Mouse (Mus musculus) heart, embryonic 13.5 days (tissue): ENCODE data around the gene Lif. TPM values are rescaled to one million over a fixed set of nuclear protein-coding genes. Genes with fewer than 3 reads are reported as not detected.

Experiments
- ATAC-seq: fragments of 200-750 bp; cut with Nextera tagmentation; 2 replicates; pipeline ENCODE4 v1.8.0; 2017; ENCODE audit warnings: moderate TSS enrichment; ENCODE audit not compliant: insufficient number of reproducible peaks, low FRiP score, low TSS enrichment; ENCODE audit errors: extremely low read depth
- H3K27ac ChIP-seq: fragments of 300-500 bp; sonication (generic); replicated peaks from 2 replicates; pipeline ENCODE4 v1.5.1; 2015; ENCODE audit warnings: moderate library complexity, mild to moderate bottlenecking, inconsistent platforms
- H3K27me3 ChIP-seq: fragments of 300-500 bp; sonication (generic); replicated peaks from 2 replicates; pipeline ENCODE4 v1.6.1; 2015; ENCODE audit warnings: mild to moderate bottlenecking, inconsistent platforms
- H3K36me3 ChIP-seq: fragments of 300-500 bp; sonication (generic); 2 replicates; pipeline ENCODE4 v1.6.1; 2015; ENCODE audit warnings: mild to moderate bottlenecking, inconsistent platforms
- H3K4me1 ChIP-seq: fragments of 300-500 bp; sonication (generic); 2 replicates; pipeline ENCODE4 v1.6.1; 2015; ENCODE audit warnings: inconsistent platforms
- H3K4me2 ChIP-seq: fragments of 300-500 bp; sonication (generic); 2 replicates; pipeline ENCODE4 v1.6.1; 2015; ENCODE audit warnings: inconsistent platforms, mild to moderate bottlenecking, moderate library complexity
- H3K4me3 ChIP-seq: fragments of 300-500 bp; sonication (generic); 2 replicates; pipeline ENCODE4 v1.5.1; 2015; ENCODE audit warnings: moderate library complexity, mild to moderate bottlenecking, inconsistent platforms
- H3K9ac ChIP-seq: fragments of 300-500 bp; sonication (generic); 2 replicates; pipeline ENCODE4 v1.6.1; 2015; ENCODE audit warnings: inconsistent platforms, mild to moderate bottlenecking, moderate library complexity
- H3K9me3 ChIP-seq: fragments of 300-500 bp; sonication (generic); 2 replicates; pipeline ENCODE4 v1.6.1; 2016; ENCODE audit warnings: inconsistent platforms
- WGBS: fragments of 180-500 bp; shearing (Covaris S2); methylation state at CpG from one replicate; pipeline ENCODE4 v1.1.7; 2015; ENCODE audit warnings: mixed read lengths; 5-methylcytosine and 5-hydroxymethylcytosine counted together
- polyA plus RNA-seq: library from polyadenylated mRNA; unstranded; fragments of >200 nt; fragmentation: Nextera tagmentation; extraction: Ambion mirVana; gene quantifications from 2 replicates; pipeline ENCODE4 v1.2.1, GENCODE M21; 2015

The Lif gene
- polyA plus RNA-seq, 1 experiment from 2014 or later, result 0.56 TPM

DNA sequence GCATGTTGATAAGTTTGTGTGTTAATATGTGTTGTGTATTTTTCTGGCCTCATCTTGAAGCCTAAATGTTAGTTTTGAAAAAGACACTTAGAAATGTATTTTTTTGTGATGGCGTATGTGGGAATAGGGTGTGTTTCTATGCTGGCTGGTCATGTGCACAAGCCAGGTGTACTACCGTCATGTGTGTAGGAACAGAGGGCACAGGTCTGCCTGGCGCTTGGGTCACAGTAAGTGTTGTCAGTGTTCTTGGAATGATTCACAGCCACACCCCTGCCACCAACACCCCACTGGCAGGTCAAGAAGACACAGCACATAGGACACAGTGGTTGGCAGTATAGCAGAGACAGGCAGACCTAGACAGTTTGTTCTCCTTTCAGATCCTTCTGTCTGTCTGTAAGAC, 8.2 kb upstream of the Lif start:
- Histone ChIP-seq H3K27ac (no peak overlapping the region), H3K27me3 (no peaks in the 10 kb centered on the region), H3K36me3 (no peaks in the 10 kb centered on the region), H3K4me1 (no peaks in the 10 kb centered on the region), H3K4me3 (no peak overlapping the region), H3K4me2 (no peak overlapping the region), H3K9ac (no peak overlapping the region), H3K9me3 (no peaks in the 10 kb centered on the region)
- 85% methylated on average over 3 of the region's 3 CpGs for WGBS
- no peak for ATAC-seq

DNA sequence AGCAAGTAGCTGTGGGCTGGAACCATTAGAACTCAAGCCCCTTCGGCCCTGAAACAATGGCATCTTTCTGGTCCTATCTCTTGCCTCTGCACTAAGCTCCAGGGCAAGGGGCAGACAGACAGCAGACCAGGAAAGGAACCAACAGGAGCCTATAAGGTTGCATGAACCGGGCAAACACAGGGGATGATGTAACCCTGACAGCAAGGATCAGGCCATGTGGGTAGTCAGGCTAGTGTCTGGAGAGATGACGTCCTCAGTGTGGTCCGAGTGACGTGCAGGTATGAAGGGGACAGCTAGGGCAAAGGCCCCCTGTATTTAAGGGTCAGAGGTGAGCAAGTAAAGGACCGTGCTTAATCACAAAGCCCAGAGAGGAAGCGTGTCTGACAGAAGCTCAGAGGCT, 7.1 kb upstream of the Lif start:
- Histone ChIP-seq H3K9me3 (no peaks in the 10 kb centered on the region), H3K9ac (no peak overlapping the region), H3K36me3 (no peaks in the 10 kb centered on the region), H3K4me1 (no peaks in the 10 kb centered on the region), H3K4me2 (no peak overlapping the region), H3K4me3 (no peak overlapping the region), H3K27me3 (no peaks in the 10 kb centered on the region), H3K27ac (no peak overlapping the region)
- WGBS, result 70% methylated on average over 7 of the region's 7 CpGs
- ATAC-seq, result no peak

DNA sequence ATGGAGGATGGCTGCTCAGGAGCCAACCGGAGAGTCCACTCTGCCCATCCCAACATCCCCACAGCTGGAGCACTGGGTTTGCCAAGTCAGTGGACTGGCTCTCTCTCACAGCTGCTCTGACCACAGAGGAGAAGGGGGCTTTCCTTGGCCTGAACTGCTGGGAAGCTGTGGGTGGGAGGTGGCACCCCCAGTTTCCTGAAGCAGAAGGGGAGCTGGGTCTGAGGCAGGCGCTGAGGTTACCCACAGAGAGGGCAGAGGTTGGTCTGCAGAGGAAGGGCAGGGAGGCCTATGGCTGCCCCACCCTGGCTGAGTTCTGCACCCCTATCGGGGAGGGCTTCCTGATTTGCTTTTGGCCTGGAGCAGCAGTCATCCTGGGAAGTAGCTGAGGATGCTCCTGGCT, 6.0 kb upstream of the Lif start:
- H3K4me1 ChIP-seq, result no peaks in the 10 kb centered on the region
- no peak overlapping the region for H3K27ac ChIP-seq
- H3K27me3 ChIP-seq, result no peaks in the 10 kb centered on the region
- H3K4me2 ChIP-seq, result no peak overlapping the region
- ATAC-seq, result no peak
- H3K36me3 ChIP-seq, result no peaks in the 10 kb centered on the region
- no peak overlapping the region for H3K9ac ChIP-seq
- no peaks in the 10 kb centered on the region for H3K9me3 ChIP-seq
- H3K4me3 ChIP-seq, result no peak overlapping the region
- 73% methylated on average over 3 of the region's 3 CpGs for WGBS

DNA sequence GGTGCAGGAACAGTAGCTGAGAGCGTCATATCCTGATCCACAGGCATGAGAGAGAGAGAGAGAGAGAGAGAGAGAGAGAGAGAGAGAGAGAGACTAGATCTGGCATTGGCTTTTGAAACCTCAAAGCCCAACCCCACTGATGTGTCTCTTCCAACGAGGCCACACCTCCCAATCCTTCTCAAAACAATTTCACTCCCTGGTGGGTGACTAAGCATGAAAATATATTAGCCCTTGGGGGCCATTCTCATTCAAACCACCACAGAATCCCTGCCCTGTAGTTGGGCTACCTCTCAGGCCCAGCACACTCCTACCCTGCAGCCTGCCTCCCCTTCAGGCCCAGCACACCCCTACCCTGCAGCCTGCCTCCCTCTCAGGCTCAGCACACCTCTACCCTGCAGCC, 4.5 kb upstream of the Lif start:
- H3K4me3 ChIP-seq, result no peak overlapping the region
- 70% methylated on average over 2 of the region's 2 CpGs for WGBS
- H3K9me3 ChIP-seq, result no peaks in the 10 kb centered on the region
- no peaks in the 10 kb centered on the region for H3K4me1 ChIP-seq
- H3K27ac ChIP-seq, result no peak overlapping the region
- no peak overlapping the region for H3K4me2 ChIP-seq
- H3K27me3 ChIP-seq, result 0 out of 2 replicates have a peak, but pooled peaks cover 3% of the 10 kb centered on the region
- no peaks in the 10 kb centered on the region for H3K36me3 ChIP-seq
- H3K9ac ChIP-seq, result no peak overlapping the region
- ATAC-seq, result no peak

DNA sequence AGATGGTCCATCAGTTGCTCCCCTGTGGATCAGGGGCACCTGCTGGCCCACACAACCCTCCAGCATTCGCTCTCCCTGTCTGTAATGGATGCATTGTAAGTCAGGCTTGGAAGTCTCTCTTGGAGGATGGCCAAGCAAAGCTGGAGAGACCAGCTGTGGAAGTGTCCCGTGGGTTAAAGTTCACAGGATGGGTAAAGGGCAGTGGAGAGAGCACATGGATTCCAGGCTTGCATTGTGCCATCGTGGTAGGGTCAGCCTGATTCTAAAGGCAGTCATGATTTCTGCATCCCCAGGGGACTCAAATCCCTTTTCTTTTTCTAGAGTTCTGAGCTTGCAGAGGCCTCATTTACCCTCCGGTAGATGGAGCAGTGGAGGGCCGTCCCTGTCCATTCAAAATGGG, 399 bp downstream of the Lif start:
- Histone ChIP-seq H3K4me1 (peaks cover 31% of the 10 kb centered on the region), H3K9me3 (no peaks in the 10 kb centered on the region), H3K27me3 (0 out of 2 replicates have a peak, but pooled peaks cover 10% of the 10 kb centered on the region), H3K4me3 (no peak overlapping the region), H3K4me2 (no peak overlapping the region), H3K9ac (no peak overlapping the region), H3K27ac (no peak overlapping the region), H3K36me3 (no peaks in the 10 kb centered on the region)
- 53% methylated on average over 5 of the region's 5 CpGs for WGBS
- no peak for ATAC-seq

DNA sequence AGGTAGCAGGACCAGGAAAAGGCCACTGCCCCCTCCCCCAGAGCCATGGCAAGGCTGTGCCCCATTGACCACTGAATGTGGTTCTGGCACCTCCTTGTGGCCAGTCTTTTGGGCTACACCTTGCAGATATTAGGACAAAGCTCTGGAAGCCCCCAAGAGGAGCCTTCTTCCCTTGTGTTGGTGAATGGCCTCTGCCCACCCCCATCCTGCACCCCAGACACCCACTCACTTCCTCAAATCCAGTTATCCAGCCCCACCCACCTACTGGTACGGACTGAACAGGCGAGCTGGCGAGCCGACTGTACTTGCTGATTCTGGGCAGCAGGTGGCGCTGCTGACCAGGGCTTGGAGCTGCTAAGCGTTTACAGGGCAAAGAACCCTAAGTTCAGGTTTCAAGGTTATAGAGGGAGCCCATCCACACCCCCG, 1.3 kb downstream of the Lif start:
- 0 out of 2 replicates have a peak, but pooled peaks have one; percentile 10 for ATAC-seq
- H3K27ac ChIP-seq, result no peak overlapping the region
- H3K27me3 ChIP-seq, result peaks cover 17% of the 10 kb centered on the region; the same call in 1 of the 2 replicates
- no peak overlapping the region for H3K9ac ChIP-seq
- H3K4me1 ChIP-seq, result peaks cover 40% of the 10 kb centered on the region
- peak overlapping the region; percentile 27; the same call in 1 of the 2 replicates for H3K4me3 ChIP-seq
- no peaks in the 10 kb centered on the region for H3K9me3 ChIP-seq
- H3K36me3 ChIP-seq, result no peaks in the 10 kb centered on the region
- under 1% methylated on average over 7 of the region's 7 CpGs for WGBS
- H3K4me2 ChIP-seq, result peak overlapping the region; percentile 62

DNA sequence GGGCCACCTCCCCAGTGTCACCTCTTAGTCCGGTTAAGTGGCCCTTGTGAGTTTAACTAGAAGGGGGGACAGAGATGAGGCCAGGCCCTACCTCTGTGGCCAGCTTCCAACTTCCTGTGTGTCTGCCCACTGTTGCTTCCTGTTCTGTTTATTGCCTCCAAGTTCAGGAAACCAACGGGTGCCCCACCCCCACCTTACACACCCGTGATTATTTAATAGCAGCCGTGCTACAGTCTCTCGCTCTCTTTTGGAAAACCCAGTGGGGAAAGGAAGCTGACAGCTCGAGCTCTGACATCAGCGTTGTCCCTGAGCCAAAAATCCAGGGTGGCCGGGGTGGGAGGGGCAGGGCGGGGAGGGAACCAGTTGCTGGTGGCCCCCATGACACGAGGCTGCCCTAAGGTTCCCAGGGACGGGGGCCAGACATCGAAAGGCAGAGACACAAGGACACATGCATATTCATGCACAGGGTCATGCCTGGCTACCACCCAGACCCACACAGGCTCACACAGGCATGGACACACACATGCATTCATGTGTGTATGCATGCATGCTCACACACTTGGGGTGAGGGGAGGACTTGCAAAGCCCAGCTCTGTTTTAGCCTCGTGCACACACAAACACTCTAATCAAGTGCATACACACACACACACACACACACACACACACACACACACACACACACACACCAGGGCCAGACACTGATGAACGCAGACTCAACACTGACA, 3.3 kb downstream of the Lif start:
- Histone ChIP-seq H3K9ac (peak overlapping the region; percentile 63), H3K9me3 (no peaks in the 10 kb centered on the region), H3K4me3 (no peak overlapping the region), H3K27me3 (peaks cover 36% of the 10 kb centered on the region), H3K4me1 (peaks cover 50% of the 10 kb centered on the region), H3K36me3 (no peaks in the 10 kb centered on the region), H3K4me2 (peak overlapping the region; percentile 50), H3K27ac (peak overlapping the region; percentile 57)
- 31% methylated on average over 14 of the region's 14 CpGs for WGBS
- ATAC-seq, result no peak

DNA sequence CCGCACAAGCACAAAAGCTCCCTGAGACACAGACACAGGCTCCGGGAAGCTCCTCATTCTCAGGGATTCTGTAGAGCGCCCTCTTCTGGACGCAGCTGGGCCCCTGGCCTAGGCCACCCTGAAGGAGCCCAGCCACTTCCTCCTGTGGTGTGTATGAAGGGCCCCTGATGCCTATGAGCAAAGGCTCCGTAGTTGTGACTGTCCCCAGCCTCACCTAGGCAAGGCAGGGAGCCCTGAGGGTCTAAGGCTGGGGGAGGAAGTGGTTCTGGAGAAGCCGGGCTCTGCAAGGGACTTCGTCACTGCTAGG, 3.8 kb downstream of the Lif start:
- Histone ChIP-seq H3K4me1 (peaks cover 53% of the 10 kb centered on the region), H3K27ac (peak overlapping the region; percentile 57), H3K9me3 (no peaks in the 10 kb centered on the region), H3K27me3 (peaks cover 41% of the 10 kb centered on the region), H3K36me3 (no peaks in the 10 kb centered on the region), H3K4me3 (no peak overlapping the region), H3K9ac (no peak overlapping the region), H3K4me2 (no peak overlapping the region)
- 52% methylated on average over 7 of the region's 7 CpGs for WGBS
- no peak for ATAC-seq

DNA sequence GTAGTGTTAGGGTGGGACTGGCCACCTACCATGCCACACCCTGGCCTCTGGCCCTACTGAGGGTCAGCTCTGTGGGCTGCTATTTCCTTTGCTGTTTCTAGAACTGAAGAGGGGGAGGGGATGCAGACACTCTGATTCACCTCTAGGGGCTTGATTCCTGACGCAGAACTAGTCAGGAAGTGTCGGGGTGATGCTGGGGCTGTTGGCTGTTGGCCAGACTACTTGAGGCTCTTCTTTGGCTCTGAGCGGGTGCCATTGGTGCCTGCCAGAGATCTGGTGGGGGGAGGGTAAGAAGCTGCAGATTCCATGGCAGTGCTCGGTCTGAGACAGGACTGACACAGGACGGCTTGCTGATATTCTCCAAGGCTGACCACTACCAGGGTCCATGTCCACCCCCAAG, 4.6 kb downstream of the Lif start:
- WGBS, result 9% methylated on average over 5 of the region's 5 CpGs
- Histone ChIP-seq H3K36me3 (no peaks in the 10 kb centered on the region), H3K4me3 (no peak overlapping the region), H3K27me3 (peaks cover 49% of the 10 kb centered on the region), H3K4me1 (peaks cover 56% of the 10 kb centered on the region), H3K4me2 (peak overlapping the region; percentile 28; the same call in 1 of the 2 replicates), H3K27ac (peak overlapping the region; percentile 57; the same call in 1 of the 2 replicates), H3K9ac (no peak overlapping the region; the same call in 1 of the 2 replicates), H3K9me3 (no peaks in the 10 kb centered on the region)
- ATAC-seq, result no peak; the same call in 1 of the 2 replicates

DNA sequence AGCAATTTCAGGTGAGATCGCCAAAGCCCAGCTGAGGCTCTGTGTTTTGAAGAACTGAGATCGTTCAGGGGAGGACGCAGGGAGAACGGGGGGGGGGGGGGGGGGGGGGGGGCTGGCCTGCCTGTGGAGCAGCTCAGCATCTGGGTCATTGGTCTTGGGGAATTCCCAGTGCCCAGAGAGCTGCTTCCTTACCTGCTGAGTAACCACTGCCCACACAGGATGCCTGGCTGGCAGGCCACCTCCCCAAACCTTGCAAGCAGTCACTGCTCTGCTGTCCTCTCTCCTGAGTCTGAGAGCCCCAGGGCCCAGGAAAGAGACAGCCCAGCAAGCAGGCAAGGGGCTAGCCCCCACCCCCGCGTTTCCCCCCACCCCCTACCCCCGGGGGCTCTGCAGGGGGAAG, 5.5 kb downstream of the Lif start:
- ATAC-seq, result no peak
- no peak overlapping the region for H3K27ac ChIP-seq

DNA sequence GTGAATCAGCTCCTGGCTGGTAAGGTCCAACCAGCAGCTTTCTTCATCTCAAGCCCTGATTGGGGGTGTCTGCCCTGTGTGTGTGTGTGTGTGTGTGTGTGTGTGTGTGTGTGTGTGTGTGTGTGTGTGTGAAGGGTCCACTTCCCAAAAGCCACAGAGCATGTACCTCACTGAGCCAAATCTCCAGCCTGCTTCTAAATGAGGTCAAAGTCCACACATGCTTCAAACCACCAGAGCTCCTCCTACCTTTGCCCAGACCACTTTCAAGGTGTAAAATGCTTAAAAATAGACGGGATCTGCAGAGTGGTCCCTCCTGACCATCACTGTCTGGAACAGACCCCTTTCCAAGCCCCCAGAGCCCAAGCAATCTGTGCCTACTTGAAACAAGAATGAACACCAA, 5.9 kb downstream of the Lif start:
- Histone ChIP-seq H3K4me3 (no peak overlapping the region), H3K36me3 (no peaks in the 10 kb centered on the region), H3K9ac (0 out of 2 replicates have a peak overlapping the region, but pooled peaks have one; percentile 28), H3K4me2 (no peak overlapping the region), H3K9me3 (no peaks in the 10 kb centered on the region), H3K4me1 (peaks cover 61% of the 10 kb centered on the region), H3K27me3 (peaks cover 60% of the 10 kb centered on the region), H3K27ac (no peak overlapping the region)
- ATAC-seq, result no peak
- WGBS, result 37% methylated on average over 1 of the region's 1 CpGs

More for the DNA sequence above, 5.5 kb downstream of the Lif start:
- Histone ChIP-seq H3K9me3 (no peaks in the 10 kb centered on the region), H3K4me3 (no peak overlapping the region), H3K36me3 (no peaks in the 10 kb centered on the region), H3K9ac (0 out of 2 replicates have a peak overlapping the region, but pooled peaks have one; percentile 28), H3K27me3 (peaks cover 56% of the 10 kb centered on the region), H3K4me2 (no peak overlapping the region), H3K4me1 (peaks cover 61% of the 10 kb centered on the region)
- WGBS, result 21% methylated on average over 4 of the region's 7 CpGs

DNA sequence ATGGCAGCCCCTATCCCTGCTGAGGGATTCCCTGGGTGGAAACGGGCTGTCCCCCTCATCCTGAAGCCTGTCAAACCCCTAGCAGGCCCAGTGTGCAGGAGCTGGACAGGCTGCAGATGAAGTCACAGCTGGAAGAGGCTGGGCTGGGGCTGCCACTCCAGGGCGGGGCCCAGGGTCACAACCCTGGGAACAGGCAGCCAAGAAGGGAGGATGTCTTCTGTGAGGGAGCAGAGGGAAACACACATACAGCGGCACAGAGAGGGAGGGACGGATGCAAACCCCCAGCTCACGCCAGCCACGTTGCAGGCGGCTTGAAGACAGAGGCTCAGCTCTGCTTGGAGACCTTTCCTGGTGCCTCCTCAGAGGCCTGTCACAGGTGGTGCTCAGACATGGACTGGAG, 6.7 kb downstream of the Lif start:
- Histone ChIP-seq H3K9me3 (no peaks in the 10 kb centered on the region), H3K4me3 (no peak overlapping the region), H3K4me2 (no peak overlapping the region), H3K9ac (no peak overlapping the region), H3K36me3 (no peaks in the 10 kb centered on the region), H3K27ac (no peak overlapping the region), H3K27me3 (peaks cover 67% of the 10 kb centered on the region), H3K4me1 (peaks cover 61% of the 10 kb centered on the region)
- no peak for ATAC-seq
- WGBS, result 62% methylated on average over 7 of the region's 7 CpGs
